Mouse (Mus musculus) colon, adult 2 months (tissue): ENCODE results near the gene H2al3. TPM values are rescaled to one million over a fixed set of nuclear protein-coding genes. Genes with fewer than 3 reads are reported as not detected.

Experiments
- polyA plus RNA-seq: library from polyadenylated mRNA; depleted of rRNA; stranded (reverse); fragments of >200 nt; gene quantifications from 2 replicates; pipeline ENCODE4 v1.2.3, GENCODE M21; 2012; rRNA removed

H2al3 gene
- not detected in 2 replicates for polyA plus RNA-seq

GRCm38 (mm10) chrX:9849403-9849802 lies at the start of gene H2al3:
Gene H2al3 (plus strand): TSS chrX:9849703.

GRCm38 (mm10) chrX:9846628-9847027 lies 2.9 kb upstream of the H2al3 start, which contains the start of gene Hypm:
Gene Hypm (plus strand): TSS chrX:9846928.

GRCm38 (mm10) chrX:9885322-9885721 lies 35.8 kb downstream of the H2al3 start, which contains the start of gene Sytl5:
Gene Sytl5 (plus strand): TSS chrX:9885622.

Other genes starting within 250 kb of the H2al3 start
- 5.1 and 6.2 TPM in 2 replicates for gene Dynlt3, start 186.7 kb upstream of the H2al3 start, polyA plus RNA-seq
- gene Hypm, start 2.8 kb upstream of the H2al3 start, polyA plus RNA-seq, result not detected in 2 replicates
- 0.10 and 0.12 TPM in 2 replicates for gene Sytl5, start 35.9 kb downstream of the H2al3 start, polyA plus RNA-seq